Mouse (Mus musculus) myocyte (in vitro differentiated cells): ENCODE results near the gene Pkp4. TPM values are rescaled to one million over a fixed set of nuclear protein-coding genes. Genes with fewer than 3 reads are reported as not detected.

ENCODE experiments used
- H3K27me3 ChIP-seq: one replicate; pipeline ENCODE4 v1.6.1; 2011; ENCODE audit not compliant: control insufficient read depth, insufficient read depth, insufficient read length
- H3K36me3 ChIP-seq: one replicate; pipeline ENCODE4 v1.6.1; 2011; ENCODE audit not compliant: control insufficient read depth, insufficient read depth
- H3K4me2 ChIP-seq: one replicate; pipeline ENCODE4 v1.6.1; 2011; ENCODE audit warnings: low read depth, control low read depth
- H3K4me3 ChIP-seq: one replicate; pipeline ENCODE4 v1.5.1; 2011; ENCODE audit warnings: mild to moderate bottlenecking, control low read depth, moderate library complexity
- H3K79me2 ChIP-seq: one replicate; pipeline ENCODE4 v1.6.1; 2011; ENCODE audit not compliant: control insufficient read depth, insufficient read depth
- H3ac ChIP-seq: one replicate; pipeline ENCODE4 v1.6.1; 2011; ENCODE audit not compliant: control insufficient read depth, insufficient read length
- CEBPB ChIP-seq: IDR thresholded peaks from 2 replicates; pipeline ENCODE4 v1.6.1; 2011; ENCODE audit warnings: mild to moderate bottlenecking, moderate library complexity; ENCODE audit not compliant: poor library complexity, insufficient read depth, severe bottlenecking
- E2F4 ChIP-seq: IDR thresholded peaks from one replicate; pipeline ENCODE4 v1.6.1; 2011; ENCODE audit warnings: mild to moderate bottlenecking, control low read depth, moderate library complexity; ENCODE audit not compliant: insufficient read depth
- MAX ChIP-seq: IDR thresholded peaks from one replicate; pipeline ENCODE4 v1.6.1; 2011; ENCODE audit warnings: low read depth, mild to moderate bottlenecking, control low read depth
- MYOD1 ChIP-seq, 3 experiments: IDR thresholded peaks; one replicate each; pipeline ENCODE4 v1.6.1; 2011; ENCODE audit warnings: control low read depth in 2 of 3, low read depth in 2 of 3, mild to moderate bottlenecking in 2 of 3, moderate library complexity in 1 of 3; ENCODE audit not compliant: insufficient read length in 2 of 3, control insufficient read depth in 1 of 3
- MYOG ChIP-seq, 3 experiments: IDR thresholded peaks; one replicate each; pipeline ENCODE4 v1.6.1; 2011; ENCODE audit warnings: control low read depth in 2 of 3, low read depth in 2 of 3, mild to moderate bottlenecking in 2 of 3; ENCODE audit not compliant: insufficient read length in 2 of 3, control insufficient read depth in 1 of 3, insufficient read depth in 1 of 3
- POLR2A ChIP-seq: IDR thresholded peaks from one replicate; pipeline ENCODE4 v1.6.1; 2011; ENCODE audit warnings: low read depth, mild to moderate bottlenecking, control low read depth, moderate library complexity; ENCODE audit not compliant: insufficient read length
- POLR2AphosphoS2 ChIP-seq: IDR thresholded peaks from one replicate; pipeline ENCODE4 v1.6.1; 2011; ENCODE audit warnings: low read depth, control low read depth; ENCODE audit not compliant: insufficient read length
- REST ChIP-seq: IDR thresholded peaks from one replicate; pipeline ENCODE4 v1.6.1; 2011; ENCODE audit warnings: mild to moderate bottlenecking, control low read depth, moderate library complexity; ENCODE audit not compliant: insufficient read depth, insufficient read length
- SRF ChIP-seq: IDR thresholded peaks from one replicate; pipeline ENCODE4 v1.6.1; 2011; ENCODE audit warnings: low read depth; ENCODE audit not compliant: control insufficient read depth, insufficient read length
- TCF12 ChIP-seq: IDR thresholded peaks from one replicate; pipeline ENCODE4 v1.6.1; 2011; ENCODE audit warnings: mild to moderate bottlenecking, control low read depth; ENCODE audit not compliant: poor library complexity, insufficient read depth, severe bottlenecking
- TCF3 ChIP-seq: IDR thresholded peaks from one replicate; pipeline ENCODE4 v1.6.1; 2011; ENCODE audit warnings: low read depth, control low read depth; ENCODE audit not compliant: insufficient read length
- USF1 ChIP-seq: IDR thresholded peaks from one replicate; pipeline ENCODE4 v1.6.1; 2011; ENCODE audit warnings: low read depth, mild to moderate bottlenecking, control low read depth, moderate library complexity
- polyA plus RNA-seq: library from polyadenylated mRNA; unstranded; fragments of >200 nt; fragmentation: generic; extraction: Trizol; gene quantifications from one replicate; pipeline ENCODE4 v1.2.1, GENCODE M21; 2012; ENCODE audit warnings: missing spikeins

Gene Pkp4
- polyA plus RNA-seq, 1 experiment, result 25.3 TPM

GRCm38 (mm10) chr2:59203627-59204425, 43.2 kb downstream of the Pkp4 start:
- Histone ChIP-seq H3K4me3 (no peak overlapping the region), H3K27me3 (no peaks in the 10 kb centered on the region), H3ac (no peak overlapping the region), H3K36me3 (no peaks in the 10 kb centered on the region), H3K4me2 (no peak overlapping the region), H3K79me2 (peaks cover 44% of the 10 kb centered on the region)
- TF ChIP-seq TCF3, result no peak
- no peak for TF ChIP-seq MYOD1 (IDR thresholded peaks at IDR 0.05; ENCODE audit: control insufficient read depth in 1 of 3, insufficient read length in 2 of 3, low read depth in 2 of 3)
- no peak for TF ChIP-seq CEBPB
- TF ChIP-seq POLR2A, result no peak
- TF ChIP-seq MYOG (IDR thresholded peaks at IDR 0.05; ENCODE audit: control insufficient read depth in 1 of 3, insufficient read depth in 1 of 3, insufficient read length in 2 of 3, low read depth in 2 of 3), result no peak
- no peak for TF ChIP-seq SRF
- no peak for TF ChIP-seq REST

GRCm38 (mm10) chr2:59205092-59205491, 44.4 kb downstream of the Pkp4 start:
- TF ChIP-seq SRF, result no peak
- TF ChIP-seq POLR2AphosphoS2, result no peak
- no peak for TF ChIP-seq E2F4
- TF ChIP-seq CEBPB, result no peak
- no peak for TF ChIP-seq MAX
- TF ChIP-seq POLR2A, result no peak
- TF ChIP-seq TCF3, result no peak
- TF ChIP-seq USF1, result no peak
- no peak for TF ChIP-seq REST

GRCm38 (mm10) chr2:59206190-59206589, 45.5 kb downstream of the Pkp4 start:
- Histone ChIP-seq H3K27me3 (no peaks in the 10 kb centered on the region), H3K4me3 (no peak overlapping the region), H3K4me2 (no peak overlapping the region), H3K36me3 (no peaks in the 10 kb centered on the region), H3K79me2 (peaks cover 42% of the 10 kb centered on the region), H3ac (no peak overlapping the region)
- TF ChIP-seq USF1 (no peak), POLR2A (no peak)

More at GRCm38 (mm10) chr2:59205092-59205491, 44.4 kb downstream of the Pkp4 start:
- Histone ChIP-seq H3K79me2 (peaks cover 45% of the 10 kb centered on the region), H3K4me2 (no peak overlapping the region), H3K36me3 (no peaks in the 10 kb centered on the region), H3K27me3 (no peaks in the 10 kb centered on the region), H3ac (no peak overlapping the region), H3K4me3 (no peak overlapping the region)

GRCm38 (mm10) chr2:59207240-59207639, 46.6 kb downstream of the Pkp4 start:
- H3K4me2 ChIP-seq, result no peak overlapping the region
- no peak for TF ChIP-seq TCF3
- TF ChIP-seq SRF, result no peak
- no peak for TF ChIP-seq USF1
- no peak for TF ChIP-seq E2F4
- no peak for TF ChIP-seq MYOG (IDR thresholded peaks at IDR 0.05; ENCODE audit: control insufficient read depth in 1 of 3, insufficient read depth in 1 of 3, insufficient read length in 2 of 3, low read depth in 2 of 3)
- no peak for TF ChIP-seq REST
- no peak for TF ChIP-seq MAX
- TF ChIP-seq POLR2A, result no peak
- TF ChIP-seq POLR2AphosphoS2, result no peak
- TF ChIP-seq CEBPB, result no peak
- no peak for TF ChIP-seq TCF12
- no peak for TF ChIP-seq MYOD1 (IDR thresholded peaks at IDR 0.05; ENCODE audit: control insufficient read depth in 1 of 3, insufficient read length in 2 of 3, low read depth in 2 of 3)

GRCm38 (mm10) chr2:59207725-59208124, 47.1 kb downstream of the Pkp4 start:
- Histone ChIP-seq H3K4me2 (no peak overlapping the region), H3K36me3 (no peaks in the 10 kb centered on the region), H3K27me3 (no peaks in the 10 kb centered on the region), H3K4me3 (no peak overlapping the region), H3ac (no peak overlapping the region), H3K79me2 (peaks cover 43% of the 10 kb centered on the region)
- TF ChIP-seq MYOD1 (IDR thresholded peaks at IDR 0.05; ENCODE audit: control insufficient read depth in 1 of 3, insufficient read length in 2 of 3, low read depth in 2 of 3), result no peak
- TF ChIP-seq REST, result no peak
- no peak for TF ChIP-seq CEBPB
- no peak for TF ChIP-seq MAX
- no peak for TF ChIP-seq POLR2AphosphoS2
- no peak for TF ChIP-seq MYOG (IDR thresholded peaks at IDR 0.05; ENCODE audit: control insufficient read depth in 1 of 3, insufficient read depth in 1 of 3, insufficient read length in 2 of 3, low read depth in 2 of 3)
- no peak for TF ChIP-seq USF1
- TF ChIP-seq SRF, result no peak
- TF ChIP-seq TCF12, result no peak
- no peak for TF ChIP-seq POLR2A
- TF ChIP-seq TCF3, result no peak

More at GRCm38 (mm10) chr2:59207240-59207639, 46.6 kb downstream of the Pkp4 start:
- Histone ChIP-seq H3K79me2 (peaks cover 42% of the 10 kb centered on the region), H3K36me3 (no peaks in the 10 kb centered on the region), H3ac (no peak overlapping the region), H3K27me3 (no peaks in the 10 kb centered on the region), H3K4me3 (no peak overlapping the region)
